Mouse (Mus musculus) splenic B cell, adult 2 months (primary cell): Measurements from ENCODE around the gene Pde5a.

Experiments used
- DNase-seq: peaks from one replicate; pipeline ENCODE4 v3.0.0-alpha.2; 2011; ENCODE audit warnings: low read depth, low spot score
- H3K27me3 ChIP-seq: 2 replicates; pipeline ENCODE4 v1.6.1; 2012; ENCODE audit warnings: mild to moderate bottlenecking, low read length, moderate library complexity, mixed read lengths; ENCODE audit not compliant: control insufficient read depth, poor library complexity, insufficient read depth, severe bottlenecking
- H3K36me3 ChIP-seq: 2 replicates; pipeline ENCODE4 v1.6.1; 2012; ENCODE audit warnings: mild to moderate bottlenecking, low read length, moderate library complexity, mixed read lengths; ENCODE audit not compliant: control insufficient read depth, poor library complexity, insufficient read depth, severe bottlenecking

The Pde5a gene

DNA sequence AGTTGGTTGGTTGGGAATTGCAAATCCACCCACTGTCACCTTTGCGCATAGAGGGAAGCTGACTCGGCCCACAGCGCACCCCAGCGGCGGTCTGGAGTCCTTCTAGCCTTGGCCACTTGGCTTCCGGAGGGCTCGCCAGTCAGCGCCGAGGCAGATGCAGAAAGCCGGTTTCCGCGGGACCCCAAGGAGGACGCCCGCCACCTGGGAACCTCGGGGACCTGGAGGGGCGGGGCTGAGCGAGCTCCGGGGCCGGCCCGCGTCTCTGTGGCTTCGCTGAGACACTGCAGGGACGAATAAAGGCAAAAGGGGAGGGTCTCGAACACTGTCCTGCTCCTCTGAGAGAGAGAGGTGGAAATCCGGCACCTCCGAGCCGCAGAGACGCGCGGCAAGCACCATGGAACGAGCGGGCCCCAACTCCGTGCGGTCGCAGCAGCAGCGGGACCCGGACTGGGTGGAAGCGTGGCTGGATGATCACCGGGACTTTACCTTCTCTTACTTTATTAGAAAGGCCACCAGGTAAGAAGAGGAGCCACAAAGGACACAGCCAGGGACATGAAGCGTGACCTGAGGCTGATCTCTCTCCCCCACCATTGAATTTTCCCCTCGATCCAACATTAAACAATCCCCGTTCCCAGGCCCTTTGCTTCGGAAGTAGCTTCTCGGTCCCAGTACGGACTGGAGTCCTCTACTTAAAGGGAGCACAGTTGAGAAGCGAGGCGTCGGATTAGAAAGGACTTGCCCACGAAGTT, at the start of gene Pde5a:
TSS of gene Pde5a (plus strand) at position 96 of the 749 bp plus-strand sequence.
- Histone ChIP-seq H3K36me3 (no peaks in the 10 kb centered on the region), H3K27me3 (no peaks in the 10 kb centered on the region)
- DNase-seq: peak; percentile 72

DNA sequence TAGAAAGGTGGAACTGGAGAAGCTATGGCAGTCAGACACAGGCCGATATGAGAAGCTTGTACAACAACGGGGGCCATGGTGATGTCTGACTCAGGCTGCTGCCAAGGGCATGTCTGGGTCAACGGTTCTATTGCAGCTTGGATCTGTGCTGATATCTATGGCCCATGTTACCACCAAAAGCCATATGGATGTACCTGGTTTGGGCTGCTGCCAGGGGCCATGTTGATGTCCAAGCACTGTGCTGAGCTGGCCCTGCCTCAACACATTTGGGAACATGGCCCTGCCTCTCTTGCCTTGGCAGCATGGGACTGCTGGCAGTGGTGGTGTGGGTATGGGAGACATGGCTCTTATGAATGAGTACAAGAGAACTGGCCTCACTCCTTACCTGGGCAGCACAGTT, 47.9 kb upstream of the Pde5a start:
- no peak for DNase-seq
- no peaks in the 10 kb centered on the region for H3K27me3 ChIP-seq
- no peaks in the 10 kb centered on the region for H3K36me3 ChIP-seq

DNA sequence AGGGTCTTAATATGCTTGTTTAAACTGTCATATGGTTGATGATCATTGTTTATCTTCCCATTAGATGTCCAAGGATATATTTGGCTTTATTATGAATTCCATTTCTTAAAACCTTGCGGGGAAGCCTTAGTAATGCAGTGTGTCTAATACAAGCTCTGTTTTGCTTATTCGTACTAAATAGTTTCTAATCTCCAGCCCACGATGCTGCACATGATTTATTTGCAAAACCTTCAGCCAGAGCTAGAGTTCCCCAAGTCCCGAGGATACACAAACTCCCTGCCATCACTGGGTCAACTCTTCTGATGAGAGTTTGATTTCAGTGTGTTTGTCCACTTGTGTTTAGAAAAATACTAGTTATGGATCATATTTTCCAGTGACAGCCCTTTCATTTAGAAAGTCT, 46.4 kb upstream of the Pde5a start:
- Histone ChIP-seq H3K27me3 (no peaks in the 10 kb centered on the region), H3K36me3 (no peaks in the 10 kb centered on the region)
- no peak for DNase-seq

DNA sequence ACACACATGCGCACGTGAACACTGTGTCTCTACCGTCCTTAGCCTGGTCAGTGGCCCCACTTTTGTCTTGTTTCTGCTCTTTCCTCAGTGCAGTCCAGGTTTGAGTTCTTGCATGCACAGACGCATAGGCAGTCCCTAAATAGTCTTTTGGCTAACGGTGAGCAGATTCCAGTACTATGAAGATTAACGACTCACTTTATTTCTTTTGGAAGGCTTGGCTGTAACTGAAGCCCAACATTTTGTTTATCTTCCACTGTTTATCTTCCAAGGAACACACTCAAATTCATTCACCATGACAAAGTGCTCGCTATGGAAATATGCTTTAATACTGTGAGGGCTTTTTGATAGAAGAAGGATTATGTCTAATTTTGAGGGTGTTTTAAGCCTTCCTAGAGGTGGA, 43.9 kb upstream of the Pde5a start:
- Histone ChIP-seq H3K27me3 (no peaks in the 10 kb centered on the region), H3K36me3 (no peaks in the 10 kb centered on the region)
- DNase-seq: no peak

GRCm38 (mm10) chr3:122693039-122693438, 35.7 kb upstream of the Pde5a start:
- DNase-seq: no peak
- Histone ChIP-seq H3K36me3 (no peaks in the 10 kb centered on the region), H3K27me3 (no peaks in the 10 kb centered on the region)

- Histone ChIP-seq H3K36me3 (no peaks in the 10 kb centered on the region), H3K27me3 (no peaks in the 10 kb centered on the region)
- no peak for DNase-seq
These were observed 32.9 kb upstream of the Pde5a start for GRCm38 (mm10) chr3:122695870-122696269.

DNA sequence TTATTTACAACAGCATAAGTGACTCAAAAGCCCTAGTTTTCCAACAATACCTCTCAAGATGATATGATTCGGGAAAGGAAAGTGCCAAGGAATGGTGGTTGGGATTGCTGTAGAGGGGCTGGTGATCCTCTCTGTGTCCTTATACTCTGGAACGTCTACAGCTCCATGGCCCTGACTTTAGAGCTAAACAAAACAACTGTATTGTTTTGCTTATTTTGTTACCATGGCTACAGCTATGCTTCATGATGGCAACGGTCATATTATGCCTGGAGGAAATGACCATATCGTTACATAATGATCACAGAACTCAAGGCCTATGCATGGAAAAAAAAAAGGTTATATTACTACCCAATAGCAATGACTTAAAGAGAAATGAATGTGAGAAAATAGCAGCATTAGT, 32.1 kb upstream of the Pde5a start:
- Histone ChIP-seq H3K36me3 (no peaks in the 10 kb centered on the region), H3K27me3 (no peaks in the 10 kb centered on the region)
- no peak for DNase-seq

GRCm38 (mm10) chr3:122704209-122704608, 24.5 kb upstream of the Pde5a start:
- H3K27me3 ChIP-seq: no peaks in the 10 kb centered on the region
- H3K36me3 ChIP-seq: no peaks in the 10 kb centered on the region
- DNase-seq: no peak

DNA sequence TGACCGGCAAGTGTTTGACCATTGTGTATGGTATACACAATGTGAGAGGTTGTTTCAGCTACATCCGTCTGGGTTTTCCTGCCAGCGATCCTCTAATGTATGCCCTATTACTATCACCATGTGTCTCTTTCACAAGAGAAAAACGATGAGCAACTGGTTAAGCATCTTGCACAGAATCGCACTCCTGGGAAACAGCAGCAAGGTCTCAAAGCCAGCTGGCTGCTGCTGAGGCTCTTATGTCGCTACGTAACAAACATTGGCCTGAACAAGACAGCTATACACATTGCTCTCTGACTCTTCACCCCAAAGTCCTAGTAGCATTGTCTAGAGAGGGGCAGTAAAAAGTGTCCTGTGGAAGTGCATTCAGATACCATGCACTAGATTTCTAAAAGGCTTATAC, 23.5 kb upstream of the Pde5a start:
- H3K36me3 ChIP-seq: no peaks in the 10 kb centered on the region
- no peak for DNase-seq
- no peaks in the 10 kb centered on the region for H3K27me3 ChIP-seq

DNA sequence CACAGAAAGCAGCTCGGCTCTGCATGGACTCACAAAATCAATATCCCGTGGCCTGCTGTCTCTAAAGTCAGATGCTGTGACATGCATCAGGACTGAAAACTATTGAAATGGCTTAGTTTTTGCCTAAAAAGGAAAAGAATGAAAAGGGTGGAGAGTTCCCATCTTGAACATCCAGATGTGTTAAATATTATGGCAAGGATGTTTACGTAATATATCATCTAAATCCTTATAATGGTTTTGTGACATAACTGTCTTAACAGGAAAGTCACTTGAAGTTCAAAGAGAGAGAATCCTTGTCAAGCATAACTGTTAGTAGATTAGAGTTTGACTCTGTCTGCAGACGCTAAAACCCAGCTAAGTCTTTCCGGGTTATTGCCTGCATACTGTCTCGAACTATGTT, 20.3 kb upstream of the Pde5a start:
- Histone ChIP-seq H3K36me3 (no peaks in the 10 kb centered on the region), H3K27me3 (no peaks in the 10 kb centered on the region)
- no peak for DNase-seq

- no peak for DNase-seq
- Histone ChIP-seq H3K36me3 (no peaks in the 10 kb centered on the region), H3K27me3 (no peaks in the 10 kb centered on the region)
These were observed 18.6 kb upstream of the Pde5a start for GRCm38 (mm10) chr3:122710141-122710540.

DNA sequence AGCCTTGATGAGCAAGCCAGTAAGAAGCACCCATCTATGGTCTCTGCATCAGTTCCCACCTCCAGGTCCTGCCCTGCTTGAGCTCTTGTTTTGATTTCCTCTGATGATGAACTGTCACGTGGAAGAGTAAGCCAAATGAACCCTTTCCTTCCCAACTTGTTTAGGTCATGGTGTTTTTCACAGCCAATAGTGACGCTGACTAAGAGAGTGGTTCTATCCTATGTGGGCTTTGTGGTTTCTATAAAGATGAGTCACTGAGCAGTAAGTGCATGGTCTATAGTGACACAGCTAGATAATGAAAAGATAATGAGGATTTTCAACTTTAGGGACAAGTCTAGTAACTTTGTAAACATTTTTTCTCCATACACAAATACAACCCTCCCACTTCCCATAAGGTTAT, 10.1 kb upstream of the Pde5a start:
- no peaks in the 10 kb centered on the region for H3K27me3 ChIP-seq
- no peaks in the 10 kb centered on the region for H3K36me3 ChIP-seq
- no peak for DNase-seq

DNA sequence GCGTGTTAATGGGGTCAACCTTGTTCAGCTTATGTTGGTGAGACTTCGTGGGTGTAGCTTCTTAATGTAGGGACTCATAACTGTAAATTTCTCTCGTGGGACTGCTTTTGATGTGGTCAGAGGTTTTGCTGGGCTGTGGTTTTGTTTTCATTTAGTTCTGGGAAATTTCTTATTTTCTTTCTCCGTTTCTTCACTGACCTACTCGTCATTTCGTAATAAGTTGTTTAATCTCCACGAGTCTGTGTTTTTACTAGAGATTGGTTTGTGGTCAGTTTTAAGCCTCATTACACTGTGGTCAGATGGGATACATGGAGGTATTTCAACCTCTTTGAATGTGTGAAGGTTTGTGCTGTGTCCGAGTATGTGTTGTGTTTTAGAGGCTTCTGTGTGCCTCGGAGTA, 7.2 kb upstream of the Pde5a start:
- Histone ChIP-seq H3K27me3 (no peaks in the 10 kb centered on the region), H3K36me3 (no peaks in the 10 kb centered on the region)
- no peak for DNase-seq

DNA sequence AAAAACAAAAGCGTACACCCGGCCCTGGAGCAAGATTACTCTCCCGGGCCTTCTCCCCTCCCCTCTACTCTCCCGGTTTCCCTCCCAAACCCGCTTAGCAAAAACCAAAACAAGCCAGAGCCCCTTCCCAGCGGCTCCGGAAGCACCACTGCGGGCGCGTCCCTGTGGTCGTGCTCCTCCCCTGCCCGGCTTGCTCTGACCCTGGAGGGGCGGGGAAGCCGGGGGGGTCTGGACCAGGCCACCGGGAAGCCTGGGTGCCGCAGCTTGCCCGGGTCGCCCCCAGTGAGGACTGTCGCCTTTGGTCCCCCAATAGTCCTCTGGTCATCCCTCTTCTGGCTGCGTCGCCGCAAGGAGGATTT, 833 bp downstream of the Pde5a start:
- Histone ChIP-seq H3K27me3 (no peaks in the 10 kb centered on the region), H3K36me3 (no peaks in the 10 kb centered on the region)
- no peak for DNase-seq

DNA sequence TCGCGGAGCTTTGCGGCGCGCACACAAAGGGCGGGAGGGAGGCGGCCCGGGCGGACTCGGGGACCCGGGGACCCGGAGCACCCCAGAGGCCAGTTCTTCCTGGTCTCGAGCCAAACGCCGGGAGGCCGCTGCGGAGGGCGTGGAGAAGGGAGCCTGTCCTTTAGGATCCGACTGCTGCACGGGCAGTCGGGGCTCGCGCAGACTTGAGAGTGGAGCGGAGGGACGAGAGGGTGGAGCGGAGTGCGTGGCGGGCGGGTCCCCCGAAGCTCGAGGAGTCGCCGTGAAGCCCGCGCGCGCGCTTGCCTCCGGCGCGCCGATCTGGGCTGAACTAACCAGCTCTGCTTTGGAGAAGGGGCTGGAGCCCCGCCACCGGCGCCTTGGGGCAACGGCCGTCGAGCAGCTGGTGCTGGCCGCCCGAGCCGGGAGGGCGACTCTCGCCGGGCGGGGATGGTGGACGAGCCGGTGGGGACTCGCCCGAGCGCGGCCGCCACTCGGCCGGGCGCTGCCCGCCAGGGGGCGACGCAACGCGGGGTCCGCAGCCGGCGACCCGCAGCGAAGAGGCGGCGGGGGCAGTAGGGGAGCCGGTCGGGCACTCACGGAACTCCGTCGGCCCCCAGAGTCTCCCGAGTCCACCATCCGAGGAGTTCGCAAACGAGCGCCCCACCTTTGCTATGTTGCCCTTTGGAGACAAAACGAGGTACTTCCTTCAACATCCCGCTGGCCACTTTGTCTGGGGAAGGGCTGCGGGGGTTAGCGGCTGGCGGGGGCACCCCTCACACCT, 1.4 kb downstream of the Pde5a start:
- peak; percentile 42 for DNase-seq
- no peaks in the 10 kb centered on the region for H3K27me3 ChIP-seq
- no peaks in the 10 kb centered on the region for H3K36me3 ChIP-seq
